Mouse (Mus musculus) B cell, adult 2 months (primary cell): ENCODE measurements around the gene Stbd1.
A peak's percentile ranks its signal among the peaks of the same experiment; 100 is the strongest.

ENCODE experiments used
- DNase-seq, 2 experiments: peaks; one replicate each; pipeline ENCODE4 v3.0.0; 2022

The Stbd1 gene

DNA sequence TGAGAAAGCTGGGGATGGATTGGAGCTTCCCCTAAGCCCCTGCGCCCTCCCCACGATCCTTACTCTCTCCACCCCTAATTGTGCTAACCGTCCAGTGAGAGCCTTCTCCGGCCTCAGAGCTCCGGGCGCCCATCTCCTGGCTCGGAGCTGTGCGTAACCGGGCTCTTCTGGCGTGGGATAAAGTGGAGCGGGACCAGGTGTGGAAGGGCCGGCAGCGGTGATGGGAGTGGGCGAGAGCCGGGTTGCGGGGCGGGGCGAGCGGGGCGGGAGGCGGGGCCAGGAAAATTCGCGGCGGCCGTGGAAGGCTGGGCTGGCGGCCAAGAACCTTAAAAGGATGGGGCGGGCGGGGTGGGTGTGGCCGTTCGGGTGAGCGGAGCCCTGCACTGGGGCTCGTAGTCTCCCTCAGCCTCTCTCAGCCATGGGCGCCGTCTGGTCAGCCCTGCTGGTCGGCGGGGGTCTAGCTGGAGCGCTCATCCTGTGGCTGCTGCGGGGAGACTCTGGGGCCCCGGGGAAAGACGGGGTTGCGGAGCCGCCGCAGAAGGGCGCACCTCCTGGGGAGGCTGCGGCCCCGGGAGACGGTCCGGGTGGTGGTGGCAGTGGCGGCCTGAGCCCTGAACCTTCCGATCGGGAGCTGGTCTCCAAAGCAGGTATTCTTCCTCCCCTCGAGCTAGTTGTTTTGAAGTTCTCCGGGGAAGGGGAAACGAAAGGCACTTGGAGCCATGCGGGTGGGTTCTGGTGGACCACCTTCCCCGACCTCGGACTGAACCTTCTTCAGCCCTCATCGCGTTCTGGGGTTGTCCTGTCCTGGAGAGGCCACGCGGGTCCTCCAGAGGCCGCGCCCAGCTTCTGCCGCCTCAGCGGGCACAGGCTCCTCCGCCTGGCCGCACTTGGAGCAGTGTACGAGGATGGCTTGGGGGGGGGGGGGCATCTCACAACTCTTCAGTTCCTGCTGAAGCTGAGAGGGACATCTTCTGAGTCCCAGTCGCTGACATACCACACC lies at the start of gene Stbd1:
Gene Stbd1 (plus strand): TSS at position 351 of the 1,000 bp plus-strand sequence.
- peak; percentile 27 to 39 for DNase-seq

DNA sequence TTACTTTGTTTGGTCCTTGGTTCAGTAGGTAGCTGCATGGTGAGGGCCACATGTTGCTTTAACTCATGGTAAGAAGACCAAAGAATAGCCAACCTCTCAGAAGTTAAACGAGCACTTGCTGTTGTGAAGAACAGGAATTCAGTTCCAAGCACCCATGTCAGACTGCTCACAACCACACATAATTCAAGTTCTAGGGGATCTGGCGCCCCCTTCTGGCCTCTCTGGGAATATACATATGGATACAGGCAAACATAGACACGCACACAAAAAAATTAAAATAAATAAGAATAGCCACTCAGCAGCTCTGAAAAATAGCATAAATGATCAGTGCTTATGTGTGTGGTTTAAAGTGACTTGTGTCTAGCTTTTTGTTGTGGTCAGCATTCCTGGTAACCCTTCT lies 48.9 kb upstream of the Stbd1 start:
- DNase-seq = peak; percentile 53 to 54

GRCm38 (mm10) chr5:92554443-92554842 lies 48.4 kb upstream of the Stbd1 start:
- DNase-seq = no peak

- DNase-seq = no peak
Observed at GRCm38 (mm10) chr5:92554891-92555511, 47.8 kb upstream of the Stbd1 start, which contains the start of gene Fam47e. Gene Fam47e, plus strand, starts transcription at chr5:92555069.

- DNase-seq = no peak
Observed at GRCm38 (mm10) chr5:92555905-92556304, 46.9 kb upstream of the Stbd1 start.

DNA sequence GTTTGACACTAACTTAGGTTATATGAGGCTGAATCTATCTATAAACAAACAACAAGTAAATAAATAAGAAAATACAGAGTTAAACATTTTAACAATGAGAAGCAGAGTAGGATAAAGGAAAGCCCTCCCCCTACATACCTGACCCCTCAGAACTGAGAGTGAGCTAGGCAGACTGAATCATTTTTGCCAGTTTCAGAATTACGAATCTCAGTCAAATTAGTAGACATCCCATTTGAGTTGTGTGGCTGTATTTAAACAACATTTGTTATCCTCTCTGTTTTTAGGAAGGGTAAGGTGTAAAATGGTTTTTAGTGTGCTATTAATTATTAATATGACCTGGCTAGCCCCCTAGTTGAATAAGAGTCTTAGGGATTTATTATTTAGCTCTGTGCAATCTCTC lies 45.3 kb upstream of the Stbd1 start:
- no peak for DNase-seq

DNA sequence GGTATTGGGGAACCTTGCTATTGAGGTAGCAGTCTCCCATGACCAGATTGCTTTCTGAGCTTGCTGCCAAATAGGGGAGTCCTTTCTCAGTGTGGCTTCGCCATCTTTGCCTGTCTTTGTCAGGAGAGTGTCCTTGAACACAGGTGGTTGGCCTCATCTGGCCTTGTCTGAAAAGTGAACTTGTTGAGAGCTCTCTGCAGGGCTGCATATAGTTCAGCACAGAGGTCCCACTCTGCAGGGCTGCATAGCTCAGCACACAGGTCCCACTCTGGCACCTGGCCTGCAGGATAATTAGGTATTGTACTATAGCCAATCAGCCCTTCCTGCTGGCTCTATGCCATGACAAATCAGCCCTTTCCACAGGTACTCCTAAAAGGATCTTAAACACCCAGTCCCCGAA lies 42.6 kb upstream of the Stbd1 start:
- DNase-seq = no peak

- DNase-seq = no peak
Observed at GRCm38 (mm10) chr5:92562002-92562401, 40.8 kb upstream of the Stbd1 start.

GRCm38 (mm10) chr5:92571232-92571631 lies 31.6 kb upstream of the Stbd1 start:
- no peak for DNase-seq

DNA sequence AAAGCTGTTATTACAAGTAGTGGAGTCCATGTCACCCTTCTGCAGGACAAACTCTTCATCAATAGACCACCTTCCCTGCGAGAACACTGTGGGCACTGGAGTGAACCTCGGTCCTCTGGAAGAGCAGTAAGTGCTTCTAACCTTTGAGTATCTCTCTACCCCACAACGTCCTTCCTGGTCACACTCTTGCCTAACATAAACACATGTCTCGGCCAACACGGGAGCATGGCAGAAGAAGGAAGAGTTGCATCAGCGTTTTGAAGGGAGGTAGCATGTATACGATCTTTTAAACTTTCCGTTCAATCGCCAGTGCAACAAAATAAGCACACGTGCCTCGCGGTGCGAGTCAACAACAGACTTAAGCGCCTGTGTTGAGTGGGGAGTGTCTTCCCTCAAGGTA lies 23.3 kb upstream of the Stbd1 start:
- DNase-seq = no peak

DNA sequence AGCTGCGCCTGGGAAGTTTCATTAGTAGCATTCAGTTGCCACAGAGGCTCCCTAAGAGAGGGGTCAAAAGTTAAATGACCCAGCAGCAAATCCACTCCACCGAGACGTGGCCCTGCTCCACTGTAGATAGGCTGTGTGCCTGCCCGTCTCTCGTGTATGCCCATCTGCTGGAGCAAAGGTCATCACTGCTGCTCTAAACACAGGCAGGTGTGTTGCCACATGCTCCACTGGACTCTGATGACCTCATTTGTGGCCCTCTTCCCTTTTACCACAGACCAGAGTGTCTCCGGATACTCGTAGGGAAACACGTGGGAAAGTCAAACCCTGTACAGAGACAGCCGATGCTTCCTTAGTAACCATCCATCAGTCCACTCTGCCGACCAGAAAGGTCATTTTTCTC lies 16.9 kb upstream of the Stbd1 start:
- DNase-seq = no peak

DNA sequence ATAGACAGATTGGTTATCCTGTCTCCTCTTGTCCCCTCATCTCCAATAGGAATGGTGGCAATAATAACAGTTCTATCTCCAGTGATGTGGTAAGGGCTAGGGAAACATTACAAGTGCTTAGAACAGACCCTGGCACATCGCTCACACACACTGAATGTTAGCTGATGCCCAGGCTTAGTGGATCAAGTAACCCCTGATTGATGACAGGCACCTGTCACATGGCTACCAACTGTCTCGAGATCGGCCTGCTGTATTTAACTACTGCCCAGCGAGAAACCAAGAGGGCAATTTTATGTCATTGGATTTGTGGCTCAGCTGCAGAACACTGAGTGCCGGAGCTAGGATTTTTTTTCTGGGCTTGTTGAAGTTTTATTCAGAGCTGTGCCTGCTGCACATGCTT lies 7.8 kb upstream of the Stbd1 start:
- DNase-seq = no peak

- no peak for DNase-seq
Observed at GRCm38 (mm10) chr5:92596865-92597264, 6.0 kb upstream of the Stbd1 start.

- DNase-seq = no peak
Observed at GRCm38 (mm10) chr5:92599030-92599429, 3.8 kb upstream of the Stbd1 start.

DNA sequence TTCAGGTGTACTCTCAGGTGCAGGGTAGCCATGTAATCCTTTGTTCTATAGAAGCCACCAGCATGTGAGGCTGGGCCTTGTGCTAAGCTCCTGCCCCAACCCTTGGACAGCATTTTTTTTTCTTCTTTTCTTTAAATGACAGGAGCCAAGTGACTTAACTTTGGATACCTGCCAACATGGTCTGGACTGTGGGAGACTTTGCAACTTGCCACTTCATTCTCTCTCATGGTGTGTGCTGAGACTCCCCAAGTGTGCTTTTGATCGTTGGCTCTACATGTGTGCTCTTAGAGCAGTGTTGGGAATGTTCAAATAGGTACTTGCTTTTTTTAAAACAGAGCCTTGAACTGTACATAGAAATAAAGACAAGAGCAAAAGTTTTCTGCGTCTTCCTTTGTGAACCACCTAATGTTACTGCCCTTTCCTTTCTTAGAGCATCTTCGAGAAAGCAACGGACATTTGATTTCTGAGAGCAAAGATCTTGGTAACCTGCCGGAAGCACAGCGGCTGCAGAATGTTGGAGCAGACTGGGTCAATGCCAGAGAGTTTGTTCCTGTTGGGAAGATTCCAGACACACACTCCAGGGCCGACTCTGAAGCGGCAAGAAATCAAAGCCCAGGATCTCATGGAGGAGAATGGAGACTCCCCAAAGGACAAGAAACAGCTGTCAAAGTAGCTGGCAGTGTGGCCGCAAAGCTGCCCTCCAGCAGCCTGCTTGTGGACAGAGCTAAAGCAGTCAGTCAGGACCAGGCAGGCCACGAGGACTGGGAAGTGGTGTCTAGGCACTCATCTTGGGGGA lies 1.8 kb downstream of the Stbd1 start:
- DNase-seq = no peak

GRCm38 (mm10) chr5:92607492-92608229 lies 4.8 kb downstream of the Stbd1 start:
- no peak for DNase-seq

DNA sequence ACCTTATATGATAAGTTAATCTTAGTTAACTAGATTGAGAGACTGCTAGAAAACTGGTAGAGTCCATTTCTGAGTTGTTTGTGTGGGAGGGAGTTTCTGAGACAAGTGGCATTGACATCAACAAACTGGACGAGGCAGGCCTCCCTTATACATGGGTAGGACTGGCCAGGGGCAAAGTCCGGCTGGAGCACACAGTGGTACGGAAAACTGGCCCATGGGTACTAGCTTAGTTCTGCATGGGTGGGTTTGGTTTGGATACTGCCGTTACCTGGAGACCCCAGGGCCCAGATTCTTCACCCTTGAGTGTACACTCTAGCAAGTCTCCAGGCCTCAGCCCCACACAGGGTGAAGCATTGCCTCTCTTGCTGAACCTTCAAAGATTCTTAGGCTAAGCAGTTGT lies 9.9 kb downstream of the Stbd1 start:
- no peak for DNase-seq

DNA sequence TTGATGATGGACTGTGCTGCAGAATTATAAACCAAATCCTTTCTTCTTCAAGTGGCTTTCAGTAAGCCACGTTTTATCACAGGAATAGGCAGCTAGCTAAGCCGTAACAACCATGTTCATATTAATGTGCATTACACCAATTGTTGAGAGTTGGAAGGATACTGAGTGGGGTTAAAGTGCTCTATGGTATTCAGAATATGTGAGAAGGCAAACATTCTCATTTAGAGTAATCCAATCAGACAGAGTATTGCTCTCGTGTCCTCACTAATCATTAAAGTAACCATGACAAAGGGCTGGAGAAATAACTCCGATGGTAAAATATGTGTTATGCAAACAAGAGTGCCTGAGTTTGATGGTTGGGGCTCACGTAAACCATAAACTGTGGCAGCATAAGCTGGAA lies 19.0 kb downstream of the Stbd1 start:
- no peak for DNase-seq

DNA sequence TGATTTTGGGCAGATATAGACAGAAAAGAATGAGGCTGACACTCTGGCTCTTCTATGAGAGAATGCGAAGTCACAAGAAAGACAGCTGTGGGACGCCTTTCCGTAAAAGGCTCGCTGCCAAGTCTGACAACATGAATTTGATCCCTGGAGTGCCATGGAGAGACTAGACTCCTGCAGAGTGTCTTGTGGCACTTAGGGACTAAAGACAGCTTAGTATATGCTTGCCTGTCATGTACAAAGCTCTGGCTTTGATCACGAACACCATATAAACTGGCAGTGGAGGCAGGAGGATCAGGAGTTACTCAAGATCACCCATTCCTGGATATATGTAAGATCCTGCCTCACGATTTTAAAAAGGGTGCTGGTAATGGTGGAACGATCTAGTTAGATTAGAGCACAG lies 25.1 kb downstream of the Stbd1 start:
- DNase-seq = no peak

- no peak for DNase-seq
Observed at GRCm38 (mm10) chr5:92633526-92633925, 30.7 kb downstream of the Stbd1 start.

DNA sequence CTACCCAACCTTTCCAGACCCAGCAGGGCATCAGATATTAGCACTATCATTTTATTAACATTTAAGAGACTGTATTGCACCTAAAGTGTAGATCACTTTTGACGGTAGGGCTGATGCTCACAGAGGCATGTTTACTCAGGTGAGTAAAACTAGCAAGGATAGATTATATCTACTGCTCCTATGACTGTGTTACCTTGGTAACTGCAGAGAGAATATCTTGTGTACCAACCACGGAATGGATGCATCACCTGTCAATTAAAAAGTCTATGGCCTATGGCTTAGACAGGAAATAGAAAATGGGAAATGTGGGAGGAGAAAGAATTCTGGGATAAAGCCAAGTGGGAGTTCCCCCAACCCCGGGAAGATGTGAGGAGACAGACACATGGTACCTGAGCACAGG lies 32.1 kb downstream of the Stbd1 start:
- no peak for DNase-seq

- no peak for DNase-seq
Observed at GRCm38 (mm10) chr5:92635891-92636290, 33.0 kb downstream of the Stbd1 start.

GRCm38 (mm10) chr5:92640861-92641260 lies 38.0 kb downstream of the Stbd1 start:
- no peak for DNase-seq
